Mouse (Mus musculus): ENCODE measurements around the gene Krtap4-1. TPM values are rescaled to one million over a fixed set of nuclear protein-coding genes. Genes with fewer than 3 reads are reported as not detected.

Krtap4-1 gene
- polyA plus RNA-seq, 1 experiment from 2014 or later, result not detected

- Histone ChIP-seq H3K27ac (replicated peaks) (no peak overlapping the region), H3K27me3 (replicated peaks) (no peaks in the 10 kb centered on the region), H3K4me2 (no peak overlapping the region), H3K9ac (no peak overlapping the region), H3K4me3 (no peak overlapping the region), H3K4me1 (no peaks in the 10 kb centered on the region), H3K9me3 (no peaks in the 10 kb centered on the region), H3K36me3 (no peaks in the 10 kb centered on the region)
- ATAC-seq (ENCODE audit: extremely low read depth, insufficient number of reproducible peaks, low FRiP score, low TSS enrichment), result no peak
- 69% methylated on average over 6 of the region's 6 CpGs for WGBS
Observed at GRCm38 (mm10) chr11:99581564-99581963, 46.5 kb downstream of the Krtap4-1 start.

- H3K4me3 ChIP-seq, result no peak overlapping the region
- H3K9me3 ChIP-seq, result no peaks in the 10 kb centered on the region
- no peaks in the 10 kb centered on the region for H3K36me3 ChIP-seq
- no peaks in the 10 kb centered on the region for H3K27me3 ChIP-seq (replicated peaks)
- no peak overlapping the region for H3K4me2 ChIP-seq
- ATAC-seq (ENCODE audit: extremely low read depth, insufficient number of reproducible peaks, low FRiP score, low TSS enrichment), result no peak
- H3K9ac ChIP-seq, result no peak overlapping the region
- 82% methylated on average over 5 of the region's 5 CpGs for WGBS
- H3K27ac ChIP-seq (replicated peaks), result no peak overlapping the region
- H3K4me1 ChIP-seq, result no peaks in the 10 kb centered on the region
Observed at GRCm38 (mm10) chr11:99581051-99581450, 47.0 kb downstream of the Krtap4-1 start.

GRCm38 (mm10) chr11:99580636-99581035, 47.4 kb downstream of the Krtap4-1 start, which contains the start of gene Krtap1-5:
Gene Krtap1-5, minus strand, starts transcription at chr11:99581016.
- H3K4me3 ChIP-seq, result no peak within 1 kb of the TSS

More at GRCm38 (mm10) chr11:99580636-99581035, 47.4 kb downstream of the Krtap4-1 start, which contains the start of gene Krtap1-5:
- H3K27ac ChIP-seq (replicated peaks), result no peak within 1 kb of the TSS
- H3K36me3 ChIP-seq, result no peaks in the 10 kb centered on the region
- ATAC-seq (ENCODE audit: extremely low read depth, insufficient number of reproducible peaks, low FRiP score, low TSS enrichment), result no peak
- no peak within 1 kb of the TSS for H3K4me2 ChIP-seq
- no peaks in the 10 kb centered on the region for H3K27me3 ChIP-seq (replicated peaks)
- H3K9me3 ChIP-seq, result no peaks in the 10 kb centered on the region
- H3K4me1 ChIP-seq, result no peaks in the 10 kb centered on the region
- H3K9ac ChIP-seq, result no peak within 1 kb of the TSS
- 86% methylated on average over 6 of the region's 6 CpGs for WGBS

Other genes starting within 250 kb of the Krtap4-1 start
- gene Krt10, start 238.9 kb downstream of the Krtap4-1 start, polyA plus RNA-seq (2015; fragmentation: Nextera tagmentation; extraction: Ambion mirVana), result 11.1 and 14.2 TPM in 2 replicates
- not detected in 2 replicates for gene Krt12, start 206.0 kb downstream of the Krtap4-1 start, polyA plus RNA-seq (2015; fragmentation: Nextera tagmentation; extraction: Ambion mirVana)
- 2.3 and 3.2 TPM in 2 replicates for gene Krt20, start 190.1 kb downstream of the Krtap4-1 start, polyA plus RNA-seq (2015; fragmentation: Nextera tagmentation; extraction: Ambion mirVana)
- 0.52 and 0.57 TPM in 2 replicates for gene Krt23, start 135.1 kb downstream of the Krtap4-1 start, polyA plus RNA-seq (2015; fragmentation: Nextera tagmentation; extraction: Ambion mirVana)
- gene Krt39, start 106.9 kb downstream of the Krtap4-1 start, polyA plus RNA-seq (2015; fragmentation: Nextera tagmentation; extraction: Ambion mirVana), result not detected in 2 replicates
- not detected in 2 replicates for gene Krt40, start 85.1 kb downstream of the Krtap4-1 start, polyA plus RNA-seq (2015; fragmentation: Nextera tagmentation; extraction: Ambion mirVana)
- gene Krtap3-3, start 77.4 kb downstream of the Krtap4-1 start, polyA plus RNA-seq (2015; fragmentation: Nextera tagmentation; extraction: Ambion mirVana), result not detected in 2 replicates
- gene Krtap3-2, start 71.4 kb downstream of the Krtap4-1 start, polyA plus RNA-seq (2015; fragmentation: Nextera tagmentation; extraction: Ambion mirVana), result not detected in 2 replicates
- gene Gm11939, start 68.8 kb downstream of the Krtap4-1 start, polyA plus RNA-seq (2015; fragmentation: Nextera tagmentation; extraction: Ambion mirVana), result not detected in 2 replicates
- not detected in 2 replicates for gene Krtap3-1, start 61.6 kb downstream of the Krtap4-1 start, polyA plus RNA-seq (2015; fragmentation: Nextera tagmentation; extraction: Ambion mirVana)
- gene Krtap1-5, start 47.2 kb downstream of the Krtap4-1 start, polyA plus RNA-seq (2015; fragmentation: Nextera tagmentation; extraction: Ambion mirVana), result not detected in 2 replicates
- gene Krtap1-4, start 44.6 kb downstream of the Krtap4-1 start, polyA plus RNA-seq (2015; fragmentation: Nextera tagmentation; extraction: Ambion mirVana), result not detected in 2 replicates
- not detected in 2 replicates for gene Krtap1-3, start 36.9 kb downstream of the Krtap4-1 start, polyA plus RNA-seq (2015; fragmentation: Nextera tagmentation; extraction: Ambion mirVana)
- gene Krtap9-3, start 30.1 kb downstream of the Krtap4-1 start, polyA plus RNA-seq (2015; fragmentation: Nextera tagmentation; extraction: Ambion mirVana), result not detected in 2 replicates
- not detected in 2 replicates for gene Gm11938, start 24.9 kb downstream of the Krtap4-1 start, polyA plus RNA-seq (2015; fragmentation: Nextera tagmentation; extraction: Ambion mirVana)
- not detected in 2 replicates for gene Gm11937, start 18.0 kb downstream of the Krtap4-1 start, polyA plus RNA-seq (2015; fragmentation: Nextera tagmentation; extraction: Ambion mirVana)
- gene Krtap2-4, start 13.4 kb downstream of the Krtap4-1 start, polyA plus RNA-seq (2015; fragmentation: Nextera tagmentation; extraction: Ambion mirVana), result not detected in 2 replicates
- gene Gm11562, start 7.8 kb downstream of the Krtap4-1 start, polyA plus RNA-seq (2015; fragmentation: Nextera tagmentation; extraction: Ambion mirVana), result not detected in 2 replicates
- not detected in 2 replicates for gene Krtap4-2, start 6.8 kb upstream of the Krtap4-1 start, polyA plus RNA-seq (2015; fragmentation: Nextera tagmentation; extraction: Ambion mirVana)
- not detected in 2 replicates for gene Krtap4-7, start 15.9 kb upstream of the Krtap4-1 start, polyA plus RNA-seq (2015; fragmentation: Nextera tagmentation; extraction: Ambion mirVana)
- not detected in 2 replicates for gene Gm11555, start 22.0 kb upstream of the Krtap4-1 start, polyA plus RNA-seq (2015; fragmentation: Nextera tagmentation; extraction: Ambion mirVana)
- not detected in 2 replicates for gene Gm11563, start 30.7 kb upstream of the Krtap4-1 start, polyA plus RNA-seq (2015; fragmentation: Nextera tagmentation; extraction: Ambion mirVana)
- not detected in 2 replicates for gene Krtap4-6, start 37.7 kb upstream of the Krtap4-1 start, polyA plus RNA-seq (2015; fragmentation: Nextera tagmentation; extraction: Ambion mirVana)
- gene Gm14190, start 62.5 kb upstream of the Krtap4-1 start, polyA plus RNA-seq (2015; fragmentation: Nextera tagmentation; extraction: Ambion mirVana), result not detected in 2 replicates
- not detected in 2 replicates for gene Gm14180, start 106.1 kb upstream of the Krtap4-1 start, polyA plus RNA-seq (2015; fragmentation: Nextera tagmentation; extraction: Ambion mirVana)
- not detected in 2 replicates for gene Gm11595, start 144.7 kb upstream of the Krtap4-1 start, polyA plus RNA-seq (2015; fragmentation: Nextera tagmentation; extraction: Ambion mirVana)
- not detected in 2 replicates for gene Krtap4-8, start 152.5 kb upstream of the Krtap4-1 start, polyA plus RNA-seq (2015; fragmentation: Nextera tagmentation; extraction: Ambion mirVana)
- gene Krtap4-9, start 157.0 kb upstream of the Krtap4-1 start, polyA plus RNA-seq (2015; fragmentation: Nextera tagmentation; extraction: Ambion mirVana), result not detected in 2 replicates
- not detected in 2 replicates for gene Gm11596, start 165.2 kb upstream of the Krtap4-1 start, polyA plus RNA-seq (2015; fragmentation: Nextera tagmentation; extraction: Ambion mirVana)
- gene Gm11569, start 170.7 kb upstream of the Krtap4-1 start, polyA plus RNA-seq (2015; fragmentation: Nextera tagmentation; extraction: Ambion mirVana), result not detected in 2 replicates
- not detected in 2 replicates for gene Gm11554, start 176.2 kb upstream of the Krtap4-1 start, polyA plus RNA-seq (2015; fragmentation: Nextera tagmentation; extraction: Ambion mirVana)
- gene Krtap4-13, start 181.7 kb upstream of the Krtap4-1 start, polyA plus RNA-seq (2015; fragmentation: Nextera tagmentation; extraction: Ambion mirVana), result not detected in 2 replicates
- not detected in 2 replicates for gene Gm11564, start 187.4 kb upstream of the Krtap4-1 start, polyA plus RNA-seq (2015; fragmentation: Nextera tagmentation; extraction: Ambion mirVana)
- gene 2300003K06Rik, start 209.8 kb upstream of the Krtap4-1 start, polyA plus RNA-seq (2015; fragmentation: Nextera tagmentation; extraction: Ambion mirVana), result not detected in 2 replicates
- not detected in 2 replicates for gene Krtap4-16, start 223.4 kb upstream of the Krtap4-1 start, polyA plus RNA-seq (2015; fragmentation: Nextera tagmentation; extraction: Ambion mirVana)
- not detected in 2 replicates for gene Gm11568, start 229.7 kb upstream of the Krtap4-1 start, polyA plus RNA-seq (2015; fragmentation: Nextera tagmentation; extraction: Ambion mirVana)
- gene Gm11559, start 236.2 kb upstream of the Krtap4-1 start, polyA plus RNA-seq (2015; fragmentation: Nextera tagmentation; extraction: Ambion mirVana), result not detected in 2 replicates
- not detected in 2 replicates for gene Krtap9-1, start 245.2 kb upstream of the Krtap4-1 start, polyA plus RNA-seq (2015; fragmentation: Nextera tagmentation; extraction: Ambion mirVana)

Measured in heart, embryonic 13.5 days (tissue).